Mouse (Mus musculus): ENCODE results near the gene Pecam1. TPM values are rescaled to one million over a fixed set of nuclear protein-coding genes. Genes with fewer than 3 reads are reported as not detected.
"Not testable (repeated sequence)": the region's sequence is repeated elsewhere in the genome, so short reads cannot be mapped to it uniquely, and the experiment has no call there.

Pecam1 gene
- polyA plus RNA-seq, 1 experiment from 2014 or later: 44.2 TPM

DNA sequence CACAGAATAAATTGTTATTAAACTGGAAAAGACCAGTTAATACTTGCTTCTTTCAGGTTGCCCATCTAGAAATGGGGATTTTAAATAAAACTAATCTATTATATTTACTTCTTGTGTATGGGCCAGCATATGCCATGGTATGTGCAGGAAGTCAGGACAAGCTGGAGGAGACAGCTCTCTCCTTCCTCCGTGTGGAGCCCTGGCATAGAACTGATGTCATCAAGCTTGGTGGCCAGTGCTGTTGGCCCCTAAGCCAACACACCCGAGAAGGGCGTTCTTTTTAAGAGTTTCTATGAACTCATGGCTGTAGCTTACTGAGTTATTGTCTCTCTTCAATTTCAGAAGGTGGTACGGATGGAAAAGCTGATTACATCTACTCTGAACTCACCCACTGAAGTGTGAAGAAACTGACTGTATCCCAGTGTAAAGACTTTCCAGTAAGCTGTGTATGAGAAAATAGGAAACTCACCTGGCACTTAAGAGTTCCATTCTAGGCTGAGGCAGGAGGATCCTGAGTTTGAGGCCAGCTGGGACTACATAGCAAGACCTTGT is 16.3 kb upstream of the Pecam1 start:
- peaks cover 62% of the 10 kb centered on the region for H3K36me3 ChIP-seq
- H3K27ac ChIP-seq: no peak overlapping the region
- 91% methylated on average over 4 of the region's 4 CpGs for WGBS
- peaks cover 8% of the 10 kb centered on the region for H3K4me1 ChIP-seq
- no peak overlapping the region for H3K4me2 ChIP-seq
- no peak overlapping the region for H3K4me3 ChIP-seq
- no peak overlapping the region for H3K9ac ChIP-seq
- ATAC-seq (ENCODE audit: insufficient number of reproducible peaks, low FRiP score, low TSS enrichment, low read depth): no peak
- no peaks in the 10 kb centered on the region for H3K9me3 ChIP-seq
- H3K27me3 ChIP-seq: no peaks in the 10 kb centered on the region

DNA sequence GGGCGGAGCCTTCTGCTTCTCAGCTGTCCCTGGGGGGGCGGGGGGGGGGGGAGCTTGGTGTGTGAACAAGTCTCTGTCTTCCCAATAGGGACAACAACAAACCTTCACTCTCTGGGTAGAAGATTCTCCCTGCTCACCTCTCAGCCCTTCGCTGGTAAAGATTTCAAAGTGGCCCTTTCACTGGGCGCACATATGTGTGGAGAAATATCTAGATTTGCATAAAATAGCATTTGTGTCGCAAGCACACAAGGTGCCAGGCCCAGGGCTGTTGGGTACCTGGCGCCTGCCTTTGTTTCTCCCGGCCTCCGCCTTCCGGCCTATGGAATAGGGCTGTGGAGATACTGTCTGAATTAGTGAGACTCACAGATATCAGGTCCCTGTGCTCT is 12.4 kb upstream of the Pecam1 start:
- ATAC-seq (ENCODE audit: insufficient number of reproducible peaks, low FRiP score, low TSS enrichment, low read depth): no peak
- Histone ChIP-seq H3K4me1 (peaks cover 8% of the 10 kb centered on the region), H3K4me3 (no peak overlapping the region), H3K9me3 (no peaks in the 10 kb centered on the region), H3K4me2 (no peak overlapping the region), H3K27ac (peak overlapping the region; percentile 66; the same call in 1 of the 2 replicates), H3K36me3 (peaks cover 31% of the 10 kb centered on the region), H3K9ac (no peak overlapping the region), H3K27me3 (no peaks in the 10 kb centered on the region)
- WGBS: 68% methylated on average over 9 of the region's 9 CpGs

DNA sequence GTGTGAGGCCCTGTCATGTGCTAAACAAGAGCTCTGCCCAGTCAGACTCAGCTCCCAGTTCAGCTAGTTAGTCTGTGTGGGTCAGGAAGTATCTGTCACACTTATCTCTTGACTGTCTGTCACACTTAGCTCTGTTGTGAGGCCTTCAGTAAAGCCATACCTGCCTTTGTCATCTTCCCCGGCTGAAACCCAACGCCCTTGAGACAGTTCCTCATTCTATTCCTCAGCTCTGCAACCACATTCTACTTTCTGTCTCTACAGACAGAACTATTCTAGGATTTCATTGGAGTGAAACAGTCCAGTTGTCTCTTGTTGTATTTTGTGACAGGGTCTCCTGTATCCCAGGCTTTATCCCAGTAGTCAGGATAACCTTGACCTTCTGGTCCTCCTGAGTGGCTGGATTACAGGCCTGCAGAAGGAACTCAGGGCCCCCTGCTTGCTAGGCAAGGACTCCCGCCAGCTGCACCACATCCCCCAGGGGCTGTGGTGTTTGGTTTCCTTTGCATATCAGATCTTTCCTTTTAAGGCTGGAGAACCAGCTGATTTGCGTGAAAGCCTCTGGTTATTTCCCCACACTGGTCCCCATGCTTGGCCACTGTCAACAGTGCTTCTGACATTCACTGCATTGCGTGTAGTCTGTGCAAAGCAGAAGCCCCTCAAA is 11.8 kb upstream of the Pecam1 start:
- peak overlapping the region; percentile 66; the same call in 1 of the 2 replicates for H3K27ac ChIP-seq
- H3K9me3 ChIP-seq: no peaks in the 10 kb centered on the region
- no peaks in the 10 kb centered on the region for H3K27me3 ChIP-seq
- no peak overlapping the region for H3K9ac ChIP-seq
- WGBS: 29% methylated on average over 5 of the region's 5 CpGs
- peak; percentile 52 for ATAC-seq (ENCODE audit: insufficient number of reproducible peaks, low FRiP score, low TSS enrichment, low read depth)
- H3K4me3 ChIP-seq: no peak overlapping the region
- peaks cover 8% of the 10 kb centered on the region for H3K4me1 ChIP-seq
- H3K4me2 ChIP-seq: no peak overlapping the region
- H3K36me3 ChIP-seq: peaks cover 26% of the 10 kb centered on the region

DNA sequence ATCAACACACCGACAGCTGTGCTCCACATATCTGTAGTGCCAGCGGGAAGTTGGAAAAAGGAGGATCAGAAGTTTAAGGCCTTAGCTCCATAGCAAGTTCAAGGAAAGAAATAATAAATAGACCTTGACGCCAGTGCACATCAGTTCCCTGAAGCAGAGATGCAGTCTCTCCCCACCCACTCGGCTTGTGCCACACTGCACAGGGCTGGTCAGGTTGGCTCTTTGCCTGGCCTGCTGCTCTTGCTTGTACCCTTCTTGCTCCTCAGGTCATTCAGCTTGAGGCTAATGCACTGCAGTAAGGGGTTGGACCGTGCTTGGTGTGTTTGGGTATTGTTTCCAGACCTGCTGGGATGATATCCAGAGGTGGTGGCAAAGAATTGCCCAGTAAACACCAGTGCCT is 10.1 kb upstream of the Pecam1 start:
- Histone ChIP-seq H3K36me3 (peaks cover 11% of the 10 kb centered on the region), H3K27ac (no peak overlapping the region)
- no peak for ATAC-seq (ENCODE audit: insufficient number of reproducible peaks, low FRiP score, low TSS enrichment, low read depth)

DNA sequence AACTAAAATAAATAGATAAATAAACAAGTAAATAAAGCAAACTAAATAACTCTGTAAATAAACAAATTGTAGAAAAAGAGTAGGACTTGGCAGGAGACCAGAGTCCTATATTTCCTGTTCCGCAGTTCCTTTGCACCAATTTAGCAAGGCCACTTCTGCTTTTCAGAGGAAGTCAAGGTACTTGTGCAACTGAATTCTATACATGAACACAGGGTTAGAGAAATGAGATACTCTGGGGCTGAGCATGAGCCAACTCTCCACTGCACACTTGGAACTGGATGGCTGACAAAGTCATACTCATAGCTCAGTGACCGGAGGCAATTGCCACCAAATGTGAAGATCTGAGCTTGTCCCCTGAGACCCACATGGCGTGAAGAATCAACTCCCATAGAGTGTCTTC is 8.6 kb upstream of the Pecam1 start:
- Histone ChIP-seq H3K4me3 (no peak overlapping the region), H3K4me2 (no peak overlapping the region), H3K27ac (no peak overlapping the region), H3K9ac (no peak overlapping the region), H3K4me1 (peaks cover 8% of the 10 kb centered on the region), H3K9me3 (no peaks in the 10 kb centered on the region), H3K36me3 (no peaks in the 10 kb centered on the region), H3K27me3 (no peaks in the 10 kb centered on the region)
- 91% methylated on average over 3 of the region's 3 CpGs for WGBS
- no peak for ATAC-seq (ENCODE audit: insufficient number of reproducible peaks, low FRiP score, low TSS enrichment, low read depth)

More for the DNA sequence above, 10.1 kb upstream of the Pecam1 start:
- WGBS: 86% methylated on average over 5 of the region's 5 CpGs
- Histone ChIP-seq H3K9ac (no peak overlapping the region), H3K4me1 (peaks cover 8% of the 10 kb centered on the region), H3K27me3 (no peaks in the 10 kb centered on the region), H3K4me2 (no peak overlapping the region), H3K4me3 (no peak overlapping the region), H3K9me3 (no peaks in the 10 kb centered on the region)

DNA sequence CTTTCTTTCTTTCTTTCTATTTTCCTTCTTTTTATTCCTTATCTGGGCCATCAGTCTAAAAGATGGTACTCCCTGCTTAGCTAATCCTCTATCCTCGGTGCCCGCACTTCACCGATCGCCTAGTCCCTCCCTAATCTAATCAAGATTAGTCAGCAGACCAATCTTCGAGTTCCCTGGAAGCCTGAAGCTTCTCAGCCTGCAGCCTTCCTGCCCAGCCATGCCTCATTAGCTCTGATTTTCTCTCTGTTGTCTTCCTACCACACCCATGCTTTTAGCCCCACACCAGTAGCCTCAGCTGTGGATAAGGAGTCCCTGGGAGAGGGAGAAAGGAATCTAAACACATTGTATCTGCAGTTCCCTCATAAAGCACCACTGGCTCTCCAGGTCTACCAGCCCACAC is 5.2 kb upstream of the Pecam1 start:
- no peaks in the 10 kb centered on the region for H3K36me3 ChIP-seq
- no peaks in the 10 kb centered on the region for H3K27me3 ChIP-seq
- no peak overlapping the region for H3K4me2 ChIP-seq
- no peak overlapping the region for H3K9ac ChIP-seq
- WGBS: 74% methylated on average over 5 of the region's 5 CpGs
- no peaks in the 10 kb centered on the region for H3K9me3 ChIP-seq
- H3K27ac ChIP-seq: no peak overlapping the region
- ATAC-seq (ENCODE audit: insufficient number of reproducible peaks, low FRiP score, low TSS enrichment, low read depth): no peak
- no peaks in the 10 kb centered on the region for H3K4me1 ChIP-seq
- no peak overlapping the region for H3K4me3 ChIP-seq

DNA sequence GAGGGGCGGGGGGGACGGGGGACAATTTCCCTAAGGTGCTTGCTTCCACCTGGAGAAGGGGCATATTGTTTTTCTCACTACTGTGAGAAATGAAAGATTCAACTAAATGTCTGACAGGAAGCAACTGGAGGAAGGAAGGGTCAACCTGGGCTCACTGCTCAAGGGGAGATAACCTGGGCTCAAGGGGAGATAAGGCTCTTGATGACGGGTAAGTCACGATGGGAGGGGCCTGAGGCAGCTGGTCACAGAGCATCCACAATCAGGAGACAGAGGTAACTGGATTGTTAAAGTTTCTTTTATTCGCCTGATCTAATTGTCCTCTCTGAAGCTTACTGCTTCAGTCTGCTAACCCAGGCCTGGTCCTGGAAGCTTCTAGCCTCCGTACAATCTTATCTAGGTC is 2.9 kb upstream of the Pecam1 start:
- no peaks in the 10 kb centered on the region for H3K36me3 ChIP-seq
- no peak for ATAC-seq (ENCODE audit: insufficient number of reproducible peaks, low FRiP score, low TSS enrichment, low read depth)
- no peaks in the 10 kb centered on the region for H3K27me3 ChIP-seq
- H3K9me3 ChIP-seq: no peaks in the 10 kb centered on the region
- no peak overlapping the region for H3K27ac ChIP-seq
- H3K4me2 ChIP-seq: no peak overlapping the region
- no peak overlapping the region for H3K4me3 ChIP-seq
- WGBS: 84% methylated on average over 6 of the region's 6 CpGs
- H3K9ac ChIP-seq: no peak overlapping the region
- no peaks in the 10 kb centered on the region for H3K4me1 ChIP-seq

DNA sequence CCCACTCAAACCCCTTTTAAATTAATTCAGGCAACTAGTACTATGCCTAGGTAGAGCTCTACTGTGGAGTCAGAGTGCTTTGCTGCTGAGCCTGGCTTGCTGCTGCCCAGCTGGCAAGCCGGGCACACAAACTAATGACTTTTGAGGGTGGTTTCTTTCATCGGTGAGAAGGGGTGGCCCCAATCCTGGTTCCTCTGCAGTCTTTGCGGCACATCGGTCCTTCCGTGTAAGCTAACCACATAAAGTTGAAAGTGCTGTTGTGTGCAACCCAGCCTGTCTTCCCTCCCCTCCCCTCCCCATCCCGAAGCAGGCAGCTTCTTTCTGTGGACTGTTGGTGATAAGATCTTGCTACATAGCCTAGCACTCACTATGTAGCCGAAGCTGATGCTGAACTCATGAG is 1.7 kb upstream of the Pecam1 start:
- no peaks in the 10 kb centered on the region for H3K27me3 ChIP-seq
- H3K9ac ChIP-seq: no peak overlapping the region
- 82% methylated on average over 7 of the region's 7 CpGs for WGBS
- no peaks in the 10 kb centered on the region for H3K4me1 ChIP-seq
- ATAC-seq (ENCODE audit: insufficient number of reproducible peaks, low FRiP score, low TSS enrichment, low read depth): no peak
- no peak overlapping the region for H3K4me2 ChIP-seq
- no peaks in the 10 kb centered on the region for H3K36me3 ChIP-seq
- H3K9me3 ChIP-seq: no peaks in the 10 kb centered on the region
- H3K27ac ChIP-seq: no peak overlapping the region
- no peak overlapping the region for H3K4me3 ChIP-seq

DNA sequence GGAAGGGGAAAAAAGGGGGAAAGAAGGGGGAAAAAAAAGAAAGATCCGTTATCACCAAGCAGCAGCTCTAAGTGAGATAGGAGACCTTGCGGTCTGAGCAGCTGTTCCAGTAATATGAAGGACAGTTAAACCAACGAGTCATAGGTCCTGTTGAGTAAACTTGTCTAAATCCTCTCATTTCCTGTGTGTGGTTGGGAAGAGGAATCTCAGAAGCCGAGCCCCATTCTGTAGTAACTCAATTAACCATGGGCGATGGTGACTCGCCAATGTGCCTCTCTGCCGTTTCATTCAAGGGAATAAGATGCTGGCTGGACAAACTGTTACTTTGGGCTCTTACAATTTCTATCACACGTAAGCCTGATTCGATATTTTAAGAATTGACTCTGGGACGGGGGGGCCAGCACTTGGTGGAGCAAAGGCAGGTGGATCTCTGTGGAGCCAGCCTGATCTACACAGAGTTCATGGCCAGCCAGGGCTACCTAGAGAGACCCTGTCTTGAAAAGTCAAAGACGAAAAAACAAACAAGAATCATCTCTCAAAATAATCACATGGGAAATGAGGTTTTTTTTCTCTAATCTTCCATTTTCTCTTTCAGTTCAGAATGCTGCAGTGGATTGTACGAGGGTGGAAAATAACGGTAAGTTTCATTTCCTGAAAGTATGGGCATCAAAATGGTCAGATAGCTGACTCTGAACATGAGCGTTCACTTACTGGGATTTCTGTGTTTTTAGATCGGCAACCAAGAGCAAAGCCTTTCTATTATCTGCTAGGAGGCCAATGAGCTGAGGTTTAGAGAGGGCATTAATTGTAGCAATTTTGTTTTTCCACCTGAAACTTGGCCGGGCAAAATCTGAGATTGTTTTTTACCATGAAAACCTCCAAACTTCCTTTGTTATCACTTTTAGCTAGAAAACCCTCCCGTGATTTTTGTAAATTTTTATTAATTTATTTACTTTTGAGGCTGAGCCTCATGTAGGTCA is 901 bp upstream of the Pecam1 start, which contains the start of gene Milr1:
Gene Milr1 (plus strand): TSS at position 188 of the 980 bp plus-strand sequence.
- H3K9ac ChIP-seq: no peak within 1 kb of the TSS
- no peaks in the 10 kb centered on the region for H3K36me3 ChIP-seq
- WGBS: 81% methylated on average over 17 of the region's 17 CpGs

DNA sequence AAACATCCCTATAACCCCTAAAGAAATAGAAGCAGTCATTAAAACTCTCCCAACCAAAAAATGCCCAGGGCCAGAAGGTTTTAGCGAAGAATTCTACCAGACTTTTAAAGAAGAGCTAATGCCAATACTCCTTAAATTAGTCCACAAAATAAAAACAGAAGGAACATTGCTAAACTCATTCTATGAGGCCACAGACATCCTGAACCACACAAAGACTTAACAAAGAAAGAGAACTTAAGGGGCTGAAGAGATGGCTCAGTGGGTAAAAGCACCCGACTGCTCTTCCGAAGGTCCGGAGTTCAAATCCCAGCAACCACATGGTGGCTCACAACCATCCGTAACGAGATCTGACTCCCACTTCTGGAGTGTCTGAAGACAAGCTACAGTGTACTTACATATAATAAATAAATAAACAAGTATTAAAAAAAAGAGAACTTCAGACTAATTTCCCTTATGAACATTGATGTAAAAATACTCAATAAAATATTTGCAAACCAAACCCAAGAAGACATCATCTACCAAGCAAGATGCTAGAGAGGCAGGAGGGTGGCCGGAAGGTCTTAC is 789 bp downstream of the Pecam1 start:
- ATAC-seq (ENCODE audit: insufficient number of reproducible peaks, low FRiP score, low TSS enrichment, low read depth); H3K27me3 ChIP-seq; H3K4me1 ChIP-seq; H3K4me2 ChIP-seq; H3K36me3 ChIP-seq; H3K4me3 ChIP-seq; H3K9ac ChIP-seq; H3K27ac ChIP-seq; H3K9me3 ChIP-seq: not testable (repeated sequence)
- 96% methylated on average over 7 of the region's 7 CpGs for WGBS

More for the DNA sequence above, 901 bp upstream of the Pecam1 start, which contains the start of gene Milr1:
- H3K4me3 ChIP-seq: no peak within 1 kb of the TSS
- no peaks in the 10 kb centered on the region for H3K9me3 ChIP-seq
- no peak for ATAC-seq (ENCODE audit: insufficient number of reproducible peaks, low FRiP score, low TSS enrichment, low read depth)
- no peaks in the 10 kb centered on the region for H3K4me1 ChIP-seq
- H3K27me3 ChIP-seq: no peaks in the 10 kb centered on the region
- no peak within 1 kb of the TSS for H3K27ac ChIP-seq
- no peak within 1 kb of the TSS for H3K4me2 ChIP-seq

DNA sequence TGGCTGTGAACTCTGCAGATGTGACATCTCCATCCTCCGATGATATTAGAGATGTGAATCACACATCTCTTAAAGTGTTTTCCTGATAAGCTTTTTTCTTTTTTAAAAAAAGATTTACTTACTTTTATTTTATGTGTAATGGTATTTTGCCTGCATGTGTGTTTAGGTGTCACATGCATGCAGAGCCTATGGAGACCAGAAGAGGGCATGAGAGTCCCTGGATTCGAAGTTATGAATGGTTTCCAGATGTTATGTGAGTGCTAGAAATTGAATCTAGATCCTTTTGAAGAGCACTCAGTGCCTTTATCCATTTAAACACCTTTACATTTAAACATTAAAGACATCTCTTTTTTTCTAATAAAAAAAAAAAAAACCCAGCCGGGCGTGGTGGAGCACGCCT is 5.5 kb downstream of the Pecam1 start:
- Histone ChIP-seq H3K9me3 (no peaks in the 10 kb centered on the region), H3K4me1 (no peaks in the 10 kb centered on the region), H3K4me3 (no peak overlapping the region), H3K27ac (no peak overlapping the region), H3K9ac (no peak overlapping the region), H3K27me3 (no peaks in the 10 kb centered on the region), H3K36me3 (no peaks in the 10 kb centered on the region), H3K4me2 (no peak overlapping the region)
- no peak for ATAC-seq (ENCODE audit: insufficient number of reproducible peaks, low FRiP score, low TSS enrichment, low read depth)
- 90% methylated on average over 5 of the region's 5 CpGs for WGBS
